ENCODE assay signal across 34 mouse cellular contexts in genomic region chr5:53566485-53567083, GRCm38 (mm10).
DNase-seq lines count a peak whose midpoint lies in the region; ATAC-seq lines count a peak whose summit lies in the region.
"Had no signal": no experiment of that assay in that cellular context is flagged by ENCODE, and none has a peak within 500 bp of the region (broad histone marks: within the 10 kb centered on the region; RNA-seq: fewer than 3 reads in every experiment).

No protein-coding gene starts in this region.

- H3K36me3 ChIP-seq in forebrain, embryonic 13.5 days (ENCODE audit: poor library complexity, severe bottlenecking), result no peaks in the 10 kb centered on the region
- H3K36me3 ChIP-seq: embryonic facial prominence, embryonic 10.5 days; embryonic facial prominence, embryonic 15.5 days; hindbrain, embryonic 12.5 days; kidney, embryonic 15.5 days; liver, embryonic 12.5 days; neural tube, embryonic 13.5 days had no signal

- ATAC-seq in forebrain, embryonic 13.5 days, result no peak
- ATAC-seq: forebrain, embryonic 14.5 days; liver, embryonic 12.5 days; liver, postnatal 0 days; midbrain, embryonic 16.5 days had no signal

- H3K27me3 ChIP-seq in forebrain, embryonic 13.5 days, result no peaks in the 10 kb centered on the region
- H3K27me3 ChIP-seq: embryonic facial prominence, embryonic 15.5 days; hindbrain, embryonic 12.5 days; kidney, embryonic 15.5 days; liver, embryonic 12.5 days; neural tube, embryonic 13.5 days had no signal

- WGBS in forebrain, embryonic 13.5 days, result 93% methylated on average over 15 of the region's 15 CpGs

- no peak overlapping the region for H3K9ac ChIP-seq in forebrain, embryonic 13.5 days
- H3K9ac ChIP-seq: embryonic facial prominence, embryonic 15.5 days; hindbrain, embryonic 12.5 days; kidney, embryonic 15.5 days; liver, embryonic 12.5 days; liver, postnatal 0 days; neural tube, embryonic 13.5 days had no signal

- no peak overlapping the region for H3K4me2 ChIP-seq in forebrain, embryonic 13.5 days
- H3K4me2 ChIP-seq: embryonic facial prominence, embryonic 15.5 days; heart, embryonic 11.5 days; hindbrain, embryonic 12.5 days; kidney, embryonic 15.5 days; liver, embryonic 12.5 days; midbrain, embryonic 11.5 days; neural tube, embryonic 13.5 days had no signal

- no peaks in the 10 kb centered on the region for H3K9me3 ChIP-seq in forebrain, embryonic 13.5 days (replicated peaks)
- H3K9me3 ChIP-seq: embryonic facial prominence, embryonic 10.5 days; embryonic facial prominence, embryonic 15.5 days; hindbrain, embryonic 12.5 days; kidney, embryonic 15.5 days; liver, embryonic 12.5 days; neural tube, embryonic 13.5 days had no signal

- H3K4me3 ChIP-seq in forebrain, embryonic 13.5 days, result no peak overlapping the region
- H3K4me3 ChIP-seq: embryonic facial prominence, embryonic 10.5 days; embryonic facial prominence, embryonic 15.5 days; hindbrain, embryonic 12.5 days; kidney, embryonic 15.5 days; layer of hippocampus, adult 2 months; liver, embryonic 12.5 days; neural tube, embryonic 13.5 days had no signal

- no peak overlapping the region for H3K27ac ChIP-seq in forebrain, embryonic 13.5 days
- H3K27ac ChIP-seq: embryonic facial prominence, embryonic 10.5 days; hindbrain, embryonic 12.5 days; kidney, embryonic 15.5 days; layer of hippocampus, adult 2 months; liver, embryonic 12.5 days; neural tube, embryonic 13.5 days; stomach, postnatal 0 days had no signal

- no peaks in the 10 kb centered on the region for H3K4me1 ChIP-seq in forebrain, embryonic 13.5 days
- H3K4me1 ChIP-seq: embryonic facial prominence, embryonic 10.5 days; hindbrain, embryonic 12.5 days; kidney, embryonic 15.5 days; liver, embryonic 12.5 days; neural tube, embryonic 13.5 days had no signal

- peak; percentile 4 for DNase-seq in thymus, postnatal 0 days (ENCODE audit: low spot score)
- no peak for DNase-seq in thymus, adult 18-20 months
- peak; percentile 23 for DNase-seq in T-cell, adult 2 months (ENCODE audit: low spot score)
- DNase-seq in natural killer cell, adult 2 months (ENCODE audit: low spot score in 2 of 2), result peak; percentile 18 to 49
- DNase-seq in c-Kit-positive CD71-positive TER-119-positive erythroid progenitor cells, embryonic 14.5 days (ENCODE audit: low spot score), result no peak
- DNase-seq in heart, adult 8-10 months (ENCODE audit: low spot score), result no peak
- DNase-seq: adrenal gland, adult 2 months; adrenal gland, postnatal 36 days; cerebellum, adult 2 months; cerebellum, postnatal 14 days; gastrocnemius, postnatal 25 days; heart, adult 11 months; heart, postnatal 36 days; kidney, adult 18-20 months; kidney, postnatal 36 days; left cerebral cortex, postnatal 4 days; liver, postnatal 0 days; lung, postnatal 36 days; right cerebral cortex, postnatal 25 days; spleen, adult 18-20 months; thymus, postnatal 14 days had no signal

Comparison
In these comparisons a context has a peak if more than half of its experiments do, and no peak if none do; other contexts are left out.
1. DNase-seq: peak in thymus, postnatal 0 days (single experiment), T-cell, adult 2 months (single experiment) and natural killer cell, adult 2 months (2 of 2); none in thymus, adult 18-20 months (0 of 2), c-Kit-positive CD71-positive TER-119-positive erythroid progenitor cells, embryonic 14.5 days (single experiment) and heart, adult 8-10 months (single experiment).